Mouse (Mus musculus): ENCODE measurements at regions not wholly inside any gene's neighbourhood (a gene's known extent, or its start where the extent isn't known, plus 50 kb on each side); places are given as distances from the start of the nearest gene placed in this dataset.

DNA sequence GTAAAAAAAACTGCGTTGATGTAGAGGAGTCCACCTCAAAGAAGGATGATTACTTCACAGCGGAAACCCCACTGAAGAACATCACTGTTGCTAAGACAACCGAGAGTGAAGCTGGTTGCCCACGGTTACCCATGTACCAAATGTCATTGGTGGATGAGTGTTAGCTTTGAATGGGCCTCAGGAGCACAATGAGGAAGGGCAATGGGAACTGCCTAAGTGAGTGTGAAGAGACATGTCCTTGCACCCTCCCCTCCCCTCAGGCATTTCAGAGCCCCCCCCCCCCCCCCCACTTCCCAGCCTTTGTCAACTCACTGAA lies 96.1 kb upstream of the Chd2 start:
- no peak for TF ChIP-seq EP300 (IDR thresholded peaks at IDR 0.05; ENCODE audit: low read depth)
- TF ChIP-seq CTCF (IDR thresholded peaks at IDR 0.05; ENCODE audit: low read depth), result no peak

All from liver, postnatal 0 days (tissue).